Mouse (Mus musculus): ENCODE data around the gene Tstd1.

DNA sequence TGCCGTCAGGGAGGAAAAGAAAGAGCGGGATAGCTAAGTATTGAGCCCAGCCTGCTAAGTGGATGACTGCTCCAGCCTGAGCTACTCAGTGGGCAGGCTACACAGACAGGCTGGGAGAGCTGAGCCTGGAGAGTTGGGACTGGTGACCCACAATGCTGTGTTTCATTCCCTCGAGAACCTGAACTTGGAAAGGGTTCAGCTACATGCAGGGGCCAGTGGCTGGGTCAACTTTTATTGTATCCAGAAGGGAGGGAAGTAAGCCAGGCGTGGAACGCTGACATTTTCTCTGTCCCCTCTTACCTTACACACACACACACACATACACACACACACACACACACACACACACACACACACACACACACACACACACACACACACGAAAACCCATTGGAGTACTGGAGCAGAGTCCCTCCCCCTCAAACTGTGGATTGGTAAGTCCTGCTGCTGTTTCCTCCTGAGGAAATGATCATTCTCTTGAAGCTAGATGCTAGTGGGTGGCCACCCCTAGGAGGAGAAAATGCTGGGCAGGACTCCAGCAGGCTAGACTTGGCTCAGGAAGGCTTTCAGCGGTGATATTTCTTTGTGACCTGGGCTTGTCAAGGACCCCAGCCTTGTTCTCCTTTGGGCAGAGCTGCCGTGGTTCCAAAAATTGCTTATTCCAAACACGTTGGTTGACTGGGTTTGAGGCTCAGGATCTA, 21.5 kb downstream of the Tstd1 start:
- TF ChIP-seq EP300 (IDR thresholded peaks at IDR 0.05; ENCODE audit: insufficient read depth, low read depth, low read length) (0 out of 2 replicates have a peak, but pooled peaks have one; percentile 44), CTCF (IDR thresholded peaks at IDR 0.05) (peak; percentile 38), POLR2A (IDR thresholded peaks at IDR 0.05; ENCODE audit: insufficient read depth, low read depth, low read length) (peak; percentile 52; the same call in 1 of the 2 replicates)
